Mouse (Mus musculus): ENCODE data around the gene Dnajc15. TPM values are rescaled to one million over a fixed set of nuclear protein-coding genes. Genes with fewer than 3 reads are reported as not detected.

The Dnajc15 gene
- polyA plus RNA-seq, 1 experiment from 2014 or later = 86.3 TPM

DNA sequence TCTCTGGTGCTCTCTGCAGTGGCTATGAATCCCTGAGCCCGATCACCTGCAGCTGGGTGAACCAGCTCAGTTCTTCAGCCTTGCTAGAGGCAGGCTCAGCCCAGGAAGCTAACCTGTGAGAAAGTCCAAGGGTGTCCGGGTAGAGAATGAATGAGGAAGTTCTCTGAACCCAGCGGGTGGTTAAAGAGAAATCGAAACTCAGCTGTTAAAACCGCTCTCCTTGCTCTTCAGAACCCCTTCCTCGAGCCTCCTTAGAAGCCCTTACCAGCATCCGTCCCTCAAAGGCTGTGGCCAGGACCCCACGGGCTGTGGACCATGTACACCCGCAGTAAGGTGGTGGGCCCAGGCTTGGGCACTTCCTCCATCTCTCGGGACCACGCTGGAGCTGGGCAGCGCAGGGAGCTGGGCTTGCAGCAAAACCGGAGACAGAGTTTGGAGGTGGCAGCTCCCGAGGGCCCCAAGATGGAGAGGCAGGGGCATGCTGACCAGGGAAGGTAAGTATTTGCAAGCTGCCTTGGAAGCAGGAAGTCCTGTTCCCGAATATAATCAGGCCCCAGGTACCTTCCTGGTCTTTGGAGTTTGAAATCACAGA is 29.3 kb upstream of the Dnajc15 start, which contains the start of gene Epsti1:
Epsti1 (plus strand) TSS at position 69 of the 592 bp plus-strand sequence.
- peak within 1 kb of the TSS; percentile 73 for H3K27ac ChIP-seq (ENCODE audit: low read depth, low read length)
- peak within 1 kb of the TSS; percentile 66 for H3K4me2 ChIP-seq (replicated peaks; ENCODE audit: low read depth)
- H3K9ac ChIP-seq (ENCODE audit: low read depth, low read length) = peak within 1 kb of the TSS; percentile 65
- no peaks in the 10 kb centered on the region for H3K27me3 ChIP-seq (replicated peaks; ENCODE audit: control insufficient read depth, insufficient read depth, low read length)
- no peaks in the 10 kb centered on the region for H3K36me3 ChIP-seq (ENCODE audit: control insufficient read depth, insufficient read depth)
- ATAC-seq = peak; percentile 88
- no peaks in the 10 kb centered on the region for H3K9me3 ChIP-seq (ENCODE audit: control insufficient read depth)
- peak within 1 kb of the TSS; percentile 55 for H3K4me3 ChIP-seq (ENCODE audit: low read depth, low read length)
- WGBS = 34% methylated on average over 15 of the region's 15 CpGs
- no peak for TF ChIP-seq CTCF (IDR thresholded peaks at IDR 0.05; ENCODE audit: low read depth)
- H3K4me1 ChIP-seq (replicated peaks; ENCODE audit: control insufficient read depth, insufficient read depth, low read length) = no peaks in the 10 kb centered on the region

DNA sequence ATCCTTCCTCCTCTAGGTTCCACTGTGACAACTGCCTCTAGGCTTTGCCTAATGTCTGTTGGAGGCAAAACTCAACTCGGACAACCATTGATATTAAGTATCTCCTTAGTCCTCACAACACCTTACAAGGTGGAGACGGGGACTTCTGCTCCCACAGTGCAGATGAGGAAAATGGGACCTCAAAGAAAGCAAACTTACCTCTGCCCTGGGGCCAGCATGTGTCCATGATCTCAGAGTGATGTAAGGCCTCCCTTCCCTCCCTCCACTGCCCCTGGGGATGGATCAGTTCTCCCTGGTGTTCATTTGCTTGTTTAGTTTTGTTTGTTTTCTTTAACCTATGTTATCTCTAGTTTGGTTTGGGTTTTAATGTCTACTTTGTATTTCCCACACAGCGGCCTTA is 27.6 kb upstream of the Dnajc15 start:
- Histone ChIP-seq H3K36me3 (ENCODE audit: control insufficient read depth, insufficient read depth) (no peaks in the 10 kb centered on the region), H3K27me3 (replicated peaks; ENCODE audit: control insufficient read depth, insufficient read depth, low read length) (no peaks in the 10 kb centered on the region), H3K4me2 (replicated peaks; ENCODE audit: low read depth) (no peak overlapping the region), H3K4me1 (replicated peaks; ENCODE audit: control insufficient read depth, insufficient read depth, low read length) (no peaks in the 10 kb centered on the region), H3K27ac (ENCODE audit: low read depth, low read length) (no peak overlapping the region), H3K9ac (ENCODE audit: low read depth, low read length) (no peak overlapping the region), H3K9me3 (ENCODE audit: control insufficient read depth) (no peaks in the 10 kb centered on the region), H3K4me3 (ENCODE audit: low read depth, low read length) (no peak overlapping the region)
- no peak for ATAC-seq
- no peak for TF ChIP-seq CTCF (IDR thresholded peaks at IDR 0.05; ENCODE audit: low read depth)
- WGBS = 93% methylated on average over 3 of the region's 3 CpGs

DNA sequence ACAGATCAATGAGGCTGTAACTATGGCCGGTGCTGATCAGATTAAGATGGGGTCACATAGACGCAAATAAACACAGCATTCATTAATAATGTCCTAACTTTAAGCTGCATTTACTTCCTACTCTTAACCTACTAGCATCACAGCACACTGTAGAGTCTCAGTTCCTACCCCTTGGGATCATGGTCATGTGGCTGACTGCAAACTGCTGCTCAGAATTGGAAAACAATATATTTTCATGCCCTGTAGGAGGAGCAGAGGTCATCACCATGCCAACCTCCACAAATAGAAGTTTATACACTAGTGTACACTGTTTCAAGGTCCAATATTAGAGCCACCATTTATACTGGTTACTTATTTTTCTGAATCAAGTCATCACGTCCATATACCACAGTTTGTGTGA is 21.0 kb upstream of the Dnajc15 start:
- no peak overlapping the region for H3K4me2 ChIP-seq (replicated peaks; ENCODE audit: low read depth)
- no peaks in the 10 kb centered on the region for H3K9me3 ChIP-seq (ENCODE audit: control insufficient read depth)
- H3K4me3 ChIP-seq (ENCODE audit: low read depth, low read length) = no peak overlapping the region
- ATAC-seq = no peak
- H3K27ac ChIP-seq (ENCODE audit: low read depth, low read length) = no peak overlapping the region
- H3K9ac ChIP-seq (ENCODE audit: low read depth, low read length) = no peak overlapping the region
- no peak for TF ChIP-seq CTCF (IDR thresholded peaks at IDR 0.05; ENCODE audit: low read depth)
- H3K36me3 ChIP-seq (ENCODE audit: control insufficient read depth, insufficient read depth) = no peaks in the 10 kb centered on the region
- 80% methylated on average over 3 of the region's 3 CpGs for WGBS
- no peaks in the 10 kb centered on the region for H3K27me3 ChIP-seq (replicated peaks; ENCODE audit: control insufficient read depth, insufficient read depth, low read length)
- H3K4me1 ChIP-seq (replicated peaks; ENCODE audit: control insufficient read depth, insufficient read depth, low read length) = no peaks in the 10 kb centered on the region

- peak; percentile 28 for TF ChIP-seq CTCF (IDR thresholded peaks at IDR 0.05; ENCODE audit: low read depth)
- H3K4me3 ChIP-seq (ENCODE audit: low read depth, low read length) = no peak overlapping the region
- no peak overlapping the region for H3K27ac ChIP-seq (ENCODE audit: low read depth, low read length)
- WGBS = 89% methylated on average over 7 of the region's 7 CpGs
- no peak for ATAC-seq
- H3K4me1 ChIP-seq (replicated peaks; ENCODE audit: control insufficient read depth, insufficient read depth, low read length) = no peaks in the 10 kb centered on the region
- no peak overlapping the region for H3K9ac ChIP-seq (ENCODE audit: low read depth, low read length)
- H3K36me3 ChIP-seq (ENCODE audit: control insufficient read depth, insufficient read depth) = no peaks in the 10 kb centered on the region
- no peak overlapping the region for H3K4me2 ChIP-seq (replicated peaks; ENCODE audit: low read depth)
- H3K9me3 ChIP-seq (ENCODE audit: control insufficient read depth) = no peaks in the 10 kb centered on the region
- no peaks in the 10 kb centered on the region for H3K27me3 ChIP-seq (replicated peaks; ENCODE audit: control insufficient read depth, insufficient read depth, low read length)
These were observed 15.0 kb upstream of the Dnajc15 start for GRCm38 (mm10) chr14:77889911-77890310.

DNA sequence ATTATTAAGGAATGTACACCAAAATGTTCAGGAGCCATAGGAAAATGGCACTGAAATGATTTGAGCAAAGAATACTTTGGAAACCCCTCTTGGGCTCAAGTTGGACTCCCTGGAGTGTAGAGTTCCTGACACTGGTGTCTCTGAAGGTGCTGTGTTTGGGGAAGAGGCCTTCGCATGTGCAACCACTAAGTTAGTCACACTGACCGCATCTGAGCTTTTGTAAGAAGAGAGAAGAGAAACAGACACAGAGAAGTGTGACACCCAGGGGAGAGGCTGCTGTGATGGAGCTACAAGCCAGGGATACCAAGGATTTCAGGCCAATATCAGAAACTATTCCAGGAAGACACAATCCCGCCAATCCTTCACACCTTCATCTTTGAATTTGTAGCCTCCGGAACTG is 12.0 kb upstream of the Dnajc15 start:
- H3K27ac ChIP-seq (ENCODE audit: low read depth, low read length) = no peak overlapping the region
- H3K4me1 ChIP-seq (replicated peaks; ENCODE audit: control insufficient read depth, insufficient read depth, low read length) = no peaks in the 10 kb centered on the region
- H3K9me3 ChIP-seq (ENCODE audit: control insufficient read depth) = no peaks in the 10 kb centered on the region
- H3K4me2 ChIP-seq (replicated peaks; ENCODE audit: low read depth) = no peak overlapping the region
- H3K27me3 ChIP-seq (replicated peaks; ENCODE audit: control insufficient read depth, insufficient read depth, low read length) = no peaks in the 10 kb centered on the region
- no peak overlapping the region for H3K4me3 ChIP-seq (ENCODE audit: low read depth, low read length)
- no peak for ATAC-seq
- WGBS = 81% methylated on average over 4 of the region's 4 CpGs
- no peak overlapping the region for H3K9ac ChIP-seq (ENCODE audit: low read depth, low read length)
- TF ChIP-seq CTCF (IDR thresholded peaks at IDR 0.05; ENCODE audit: low read depth) = no peak
- H3K36me3 ChIP-seq (ENCODE audit: control insufficient read depth, insufficient read depth) = no peaks in the 10 kb centered on the region

DNA sequence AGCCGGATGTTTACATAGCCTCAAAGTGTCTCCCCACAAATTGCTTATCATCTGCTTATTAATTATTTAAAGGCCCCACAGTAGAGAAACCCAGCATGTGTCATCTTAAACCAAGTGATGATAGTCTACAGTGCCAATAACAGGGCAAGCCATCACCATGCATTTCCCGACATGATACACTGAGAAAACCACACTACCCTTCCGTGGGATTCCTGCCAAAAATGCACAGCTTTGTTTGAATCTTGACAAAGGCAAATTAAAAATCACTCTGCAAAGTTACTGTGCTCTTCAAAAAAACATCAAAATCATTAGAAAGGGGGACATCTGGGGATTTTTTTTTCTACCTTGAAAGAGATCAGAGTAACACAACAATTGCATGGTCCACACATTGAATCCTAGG is 11.5 kb upstream of the Dnajc15 start:
- Histone ChIP-seq H3K27me3 (replicated peaks; ENCODE audit: control insufficient read depth, insufficient read depth, low read length) (no peaks in the 10 kb centered on the region), H3K27ac (ENCODE audit: low read depth, low read length) (no peak overlapping the region), H3K36me3 (ENCODE audit: control insufficient read depth, insufficient read depth) (no peaks in the 10 kb centered on the region), H3K9ac (ENCODE audit: low read depth, low read length) (no peak overlapping the region), H3K4me2 (replicated peaks; ENCODE audit: low read depth) (no peak overlapping the region), H3K4me3 (ENCODE audit: low read depth, low read length) (no peak overlapping the region), H3K4me1 (replicated peaks; ENCODE audit: control insufficient read depth, insufficient read depth, low read length) (no peaks in the 10 kb centered on the region), H3K9me3 (ENCODE audit: control insufficient read depth) (no peaks in the 10 kb centered on the region)
- 70% methylated on average over 3 of the region's 3 CpGs for WGBS
- no peak for TF ChIP-seq CTCF (IDR thresholded peaks at IDR 0.05; ENCODE audit: low read depth)
- no peak for ATAC-seq

GRCm38 (mm10) chr14:77882669-77883068 is 7.7 kb upstream of the Dnajc15 start:
- no peaks in the 10 kb centered on the region for H3K27me3 ChIP-seq (replicated peaks; ENCODE audit: control insufficient read depth, insufficient read depth, low read length)
- H3K4me3 ChIP-seq (ENCODE audit: low read depth, low read length) = no peak overlapping the region
- no peak overlapping the region for H3K27ac ChIP-seq (ENCODE audit: low read depth, low read length)
- no peak for ATAC-seq
- WGBS = 82% methylated on average over 6 of the region's 6 CpGs
- TF ChIP-seq CTCF (IDR thresholded peaks at IDR 0.05; ENCODE audit: low read depth) = no peak
- H3K9ac ChIP-seq (ENCODE audit: low read depth, low read length) = no peak overlapping the region
- no peaks in the 10 kb centered on the region for H3K9me3 ChIP-seq (ENCODE audit: control insufficient read depth)
- H3K4me1 ChIP-seq (replicated peaks; ENCODE audit: control insufficient read depth, insufficient read depth, low read length) = no peaks in the 10 kb centered on the region
- H3K36me3 ChIP-seq (ENCODE audit: control insufficient read depth, insufficient read depth) = no peaks in the 10 kb centered on the region
- no peak overlapping the region for H3K4me2 ChIP-seq (replicated peaks; ENCODE audit: low read depth)
